Mouse (Mus musculus) limb, embryonic 14.5 days (tissue): ENCODE results near the gene Slc35b1. TPM values are rescaled to one million over a fixed set of nuclear protein-coding genes. Genes with fewer than 3 reads are reported as not detected.

Experiments used
- ATAC-seq: fragments of 200-750 bp; cut with Nextera tagmentation; 2 replicates; pipeline ENCODE4 v1.8.0; 2017; ENCODE audit warnings: low read depth, moderate number of reproducible peaks, moderate TSS enrichment; ENCODE audit not compliant: low FRiP score
- DNase-seq: peaks from one replicate; pipeline ENCODE4 v3.0.0-alpha.2; 2015; ENCODE audit warnings: low spot score
- H3K27ac ChIP-seq: fragments of 300-500 bp; sonication (generic); replicated peaks from 2 replicates; pipeline ENCODE4 v1.5.1; 2014; ENCODE audit warnings: low read depth, mild to moderate bottlenecking, low read length, moderate library complexity, mixed read lengths
- H3K27me3 ChIP-seq: fragments of 300-500 bp; sonication (generic); 2 replicates; pipeline ENCODE4 v1.6.1; 2014; ENCODE audit warnings: low read length, mixed read lengths; ENCODE audit not compliant: control insufficient read depth, insufficient read depth
- H3K36me3 ChIP-seq: fragments of 300-500 bp; sonication (generic); 2 replicates; pipeline ENCODE4 v1.6.1; 2014; ENCODE audit warnings: mild to moderate bottlenecking, low read length, moderate library complexity, mixed read lengths; ENCODE audit not compliant: control insufficient read depth, insufficient read depth
- H3K4me1 ChIP-seq: fragments of 300-500 bp; sonication (generic); 2 replicates; pipeline ENCODE4 v1.6.1; 2014; ENCODE audit warnings: antibody characterized with exemption, low read length, mixed read lengths; ENCODE audit not compliant: control insufficient read depth, insufficient read depth
- H3K4me2 ChIP-seq: fragments of 300-500 bp; sonication (generic); replicated peaks from 2 replicates; pipeline ENCODE4 v1.6.1; 2014; ENCODE audit warnings: low read depth, mild to moderate bottlenecking, low read length, moderate library complexity; ENCODE audit not compliant: severe bottlenecking
- H3K4me3 ChIP-seq: fragments of 300-500 bp; sonication (generic); replicated peaks from 2 replicates; pipeline ENCODE4 v1.5.1; 2014; ENCODE audit warnings: low read length
- H3K9ac ChIP-seq: fragments of 300-500 bp; sonication (generic); 2 replicates; pipeline ENCODE4 v1.6.1; 2014; ENCODE audit warnings: mild to moderate bottlenecking, low read depth, low read length, moderate library complexity; ENCODE audit not compliant: severe bottlenecking
- H3K9me3 ChIP-seq: fragments of 300-500 bp; sonication (generic); 2 replicates; pipeline ENCODE4 v1.6.1; 2016; ENCODE audit warnings: low read length; ENCODE audit not compliant: control insufficient read depth
- POLR2A ChIP-seq: fragments of 200-500 bp; IDR thresholded peaks from 2 replicates; pipeline ENCODE4 v1.8.0; 2012; ENCODE audit warnings: inconsistent platforms, mild to moderate bottlenecking, moderate library complexity, borderline replicate concordance; ENCODE audit not compliant: insufficient read depth, insufficient read length; ENCODE audit errors: extremely low read depth
- WGBS: fragments of 180-500 bp; shearing (Covaris S2); extraction: QIAGEN DNeasy Blood & Tissue Kit; methylation state at CpG from one replicate; pipeline ENCODE4 v1.1.7; 2014; 5-methylcytosine and 5-hydroxymethylcytosine counted together
- polyA plus RNA-seq, 2 experiments: library from polyadenylated mRNA; depleted of rRNA in 1 of 2; stranded (reverse) in 1 of 2; unstranded in 1 of 2; fragments of >200 nt; fragmentation: Nextera tagmentation in 1 of 2; extraction: Ambion mirVana in 1 of 2; gene quantifications; 2 replicates each; pipeline versions ENCODE4 v1.2.1 to v1.2.3; 2012 to 2014

The Slc35b1 gene
- polyA plus RNA-seq (2012; rRNA removed) (98.1 and 116 TPM in 2 replicates), polyA plus RNA-seq (2014; fragmentation: Nextera tagmentation; extraction: Ambion mirVana) (110 and 117 TPM in 2 replicates)

GRCm38 (mm10) chr11:95384319-95384972 is at the start of gene Slc35b1:
Slc35b1 (plus strand) TSS chr11:95384692.
- H3K9ac ChIP-seq, result peak within 1 kb of the TSS; percentile 86
- H3K4me2 ChIP-seq, result peak within 1 kb of the TSS; percentile 57
- no peaks in the 10 kb centered on the region for H3K27me3 ChIP-seq
- ATAC-seq (peak; percentile 98), DNase-seq (peak; percentile 99)
- no peaks in the 10 kb centered on the region for H3K9me3 ChIP-seq
- TF ChIP-seq POLR2A, result 0 out of 2 replicates have a peak, but pooled peaks have one; percentile 71
- H3K4me3 ChIP-seq, result peak within 1 kb of the TSS; percentile 66
- no peaks in the 10 kb centered on the region for H3K4me1 ChIP-seq
- H3K36me3 ChIP-seq, result peaks cover 55% of the 10 kb centered on the region
- peak within 1 kb of the TSS; percentile 92 for H3K27ac ChIP-seq
- under 1% methylated on average over 42 of the region's 42 CpGs for WGBS

GRCm38 (mm10) chr11:95336568-95337128 is 47.8 kb upstream of the Slc35b1 start, which contains the start of gene Fam117a:
Fam117a (plus strand) TSS chr11:95337018.
- Histone ChIP-seq H3K27ac (peak within 1 kb of the TSS; percentile 50; the same call in 1 of the 2 replicates), H3K27me3 (no peaks in the 10 kb centered on the region), H3K36me3 (no peaks in the 10 kb centered on the region), H3K4me3 (peak within 1 kb of the TSS; percentile 96), H3K4me2 (peak within 1 kb of the TSS; percentile 74), H3K4me1 (peaks cover 38% of the 10 kb centered on the region), H3K9me3 (no peaks in the 10 kb centered on the region), H3K9ac (peak within 1 kb of the TSS; percentile 78)
- 1% methylated on average over 11 of the region's 27 CpGs for WGBS
- peak; percentile 99 for ATAC-seq
- peak; percentile 97 for DNase-seq
- peak; percentile 48; the same call in 1 of the 2 replicates for TF ChIP-seq POLR2A

- peak; percentile 61 for ATAC-seq
- TF ChIP-seq POLR2A, result no peak
- WGBS, result 1% methylated on average over 33 of the region's 50 CpGs
These were observed 47.2 kb upstream of the Slc35b1 start for GRCm38 (mm10) chr11:95337129-95337813.

DNA sequence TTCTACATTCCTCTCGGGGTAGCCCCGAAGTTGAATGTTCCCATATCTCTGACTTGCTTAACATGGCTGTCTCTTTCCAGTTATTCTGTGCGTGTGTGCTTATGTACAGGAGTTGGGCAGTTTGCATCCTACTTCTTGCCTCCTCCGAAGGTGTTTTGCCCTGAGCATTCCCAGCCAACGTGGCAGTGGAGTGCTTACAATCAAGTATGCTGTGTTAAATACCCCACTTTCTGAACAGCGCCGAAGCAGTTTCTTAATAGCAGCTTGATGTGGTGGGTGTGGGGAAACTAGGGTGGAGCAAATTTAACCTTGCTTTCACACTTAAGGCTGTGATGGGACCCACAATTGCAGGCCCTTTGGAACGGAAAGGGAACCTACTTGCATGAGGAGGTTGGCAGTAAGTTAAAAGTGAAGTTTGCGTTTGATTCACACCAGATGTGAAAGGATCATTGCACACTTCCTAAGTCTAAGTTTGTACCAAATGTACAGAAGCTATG is 46.6 kb upstream of the Slc35b1 start:
- H3K27ac ChIP-seq, result no peak overlapping the region; the same call in 1 of the 2 replicates
- peaks cover 38% of the 10 kb centered on the region for H3K4me1 ChIP-seq
- H3K9ac ChIP-seq, result peak overlapping the region; percentile 78
- no peaks in the 10 kb centered on the region for H3K9me3 ChIP-seq
- TF ChIP-seq POLR2A, result no peak
- no peak for DNase-seq
- no peaks in the 10 kb centered on the region for H3K27me3 ChIP-seq
- ATAC-seq, result no peak
- 9% methylated on average over 9 of the region's 9 CpGs for WGBS
- H3K4me3 ChIP-seq, result peak overlapping the region; percentile 96
- no peaks in the 10 kb centered on the region for H3K36me3 ChIP-seq
- H3K4me2 ChIP-seq, result peak overlapping the region; percentile 74

More at GRCm38 (mm10) chr11:95337129-95337813, 47.2 kb upstream of the Slc35b1 start:
- peak overlapping the region; percentile 50; the same call in 1 of the 2 replicates for H3K27ac ChIP-seq
- peak; percentile 68 for DNase-seq
- peak overlapping the region; percentile 74 for H3K4me2 ChIP-seq
- no peaks in the 10 kb centered on the region for H3K9me3 ChIP-seq
- H3K4me1 ChIP-seq, result peaks cover 38% of the 10 kb centered on the region
- H3K27me3 ChIP-seq, result no peaks in the 10 kb centered on the region
- H3K9ac ChIP-seq, result peak overlapping the region; percentile 78
- peak overlapping the region; percentile 96 for H3K4me3 ChIP-seq
- no peaks in the 10 kb centered on the region for H3K36me3 ChIP-seq
